Mouse (Mus musculus) kidney, adult 2 months (tissue): ENCODE measurements around the gene Nhs.

ENCODE experiments used
- CTCF ChIP-seq: fragments of 200-500 bp; conservative IDR thresholded peaks from 2 replicates; pipeline ENCODE4 v1.5.1; 2011; ENCODE audit warnings: low read depth, mild to moderate bottlenecking, control low read depth, low read length, moderate library complexity, mixed read lengths; ENCODE audit not compliant: insufficient read depth, insufficient read length
- POLR2A ChIP-seq: fragments of 200-500 bp; IDR thresholded peaks from one replicate; pipeline ENCODE4 v1.6.1; 2011; ENCODE audit warnings: low read depth, low read length, control low read depth

DNA sequence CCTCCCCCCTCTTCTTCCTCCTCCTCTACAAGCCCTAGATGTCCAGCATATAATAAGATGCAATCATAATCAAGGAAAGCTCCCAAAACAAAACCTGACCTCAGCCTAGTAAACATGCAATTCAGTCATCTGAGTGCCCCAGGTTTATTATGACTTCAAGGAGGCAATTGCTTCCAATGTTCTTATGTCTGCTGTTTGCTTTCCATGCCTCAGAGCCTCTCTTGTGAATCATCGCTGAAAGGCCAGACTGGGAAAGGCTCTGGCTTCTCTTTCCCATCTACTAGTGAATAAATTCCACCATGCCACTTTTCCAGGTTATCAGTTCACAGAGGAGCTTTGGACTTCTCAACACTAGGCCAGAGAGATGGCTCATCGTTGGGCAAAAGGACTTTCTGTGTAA, 114.0 kb downstream of the Nhs start:
- TF ChIP-seq POLR2A: no peak
- TF ChIP-seq CTCF: no peak
